Mouse (Mus musculus): ENCODE measurements around the gene Kdelr1.
"Not testable (repeated sequence)": the region's sequence is repeated elsewhere in the genome, so short reads cannot be mapped to it uniquely, and the experiment has no call there.

Gene Kdelr1

DNA sequence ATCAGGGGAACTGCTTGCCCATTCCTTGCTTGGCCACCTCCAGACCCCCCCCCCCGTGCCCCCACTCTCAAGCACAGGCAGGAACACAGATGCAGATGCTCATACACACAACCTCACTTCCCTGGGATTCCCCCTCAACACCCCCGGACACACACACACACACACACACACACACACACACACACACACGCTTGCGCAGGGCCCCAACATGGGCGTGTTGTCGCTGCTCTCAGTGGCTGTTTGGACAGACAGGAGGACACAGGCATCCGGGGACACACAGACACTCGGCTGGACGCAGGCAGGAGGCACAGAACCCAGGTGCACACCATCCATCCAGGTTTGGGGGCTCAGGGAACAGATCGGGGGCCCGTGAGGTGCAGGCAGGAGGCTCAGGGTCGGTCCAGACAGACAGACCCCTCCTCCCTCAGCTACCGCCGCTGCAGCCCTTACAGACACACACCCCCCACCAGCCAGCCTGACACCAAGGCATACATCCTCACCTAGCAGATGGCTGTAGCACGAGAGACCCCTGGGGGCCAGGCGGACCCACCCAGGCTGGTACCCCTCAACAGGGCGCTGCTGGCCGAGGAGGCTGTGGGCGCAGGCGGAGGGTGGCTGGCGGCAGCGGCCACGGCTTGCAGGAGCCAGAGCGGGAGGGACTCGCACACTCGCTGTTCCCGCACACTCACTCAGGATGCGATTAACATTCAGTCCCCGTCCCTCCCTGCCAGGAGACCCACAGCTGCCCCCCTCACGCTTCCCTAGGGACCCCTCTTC, 2.1 kb upstream of the Kdelr1 start:
- DNase-seq (ENCODE audit: low spot score in 2 of 2), result no peak

DNA sequence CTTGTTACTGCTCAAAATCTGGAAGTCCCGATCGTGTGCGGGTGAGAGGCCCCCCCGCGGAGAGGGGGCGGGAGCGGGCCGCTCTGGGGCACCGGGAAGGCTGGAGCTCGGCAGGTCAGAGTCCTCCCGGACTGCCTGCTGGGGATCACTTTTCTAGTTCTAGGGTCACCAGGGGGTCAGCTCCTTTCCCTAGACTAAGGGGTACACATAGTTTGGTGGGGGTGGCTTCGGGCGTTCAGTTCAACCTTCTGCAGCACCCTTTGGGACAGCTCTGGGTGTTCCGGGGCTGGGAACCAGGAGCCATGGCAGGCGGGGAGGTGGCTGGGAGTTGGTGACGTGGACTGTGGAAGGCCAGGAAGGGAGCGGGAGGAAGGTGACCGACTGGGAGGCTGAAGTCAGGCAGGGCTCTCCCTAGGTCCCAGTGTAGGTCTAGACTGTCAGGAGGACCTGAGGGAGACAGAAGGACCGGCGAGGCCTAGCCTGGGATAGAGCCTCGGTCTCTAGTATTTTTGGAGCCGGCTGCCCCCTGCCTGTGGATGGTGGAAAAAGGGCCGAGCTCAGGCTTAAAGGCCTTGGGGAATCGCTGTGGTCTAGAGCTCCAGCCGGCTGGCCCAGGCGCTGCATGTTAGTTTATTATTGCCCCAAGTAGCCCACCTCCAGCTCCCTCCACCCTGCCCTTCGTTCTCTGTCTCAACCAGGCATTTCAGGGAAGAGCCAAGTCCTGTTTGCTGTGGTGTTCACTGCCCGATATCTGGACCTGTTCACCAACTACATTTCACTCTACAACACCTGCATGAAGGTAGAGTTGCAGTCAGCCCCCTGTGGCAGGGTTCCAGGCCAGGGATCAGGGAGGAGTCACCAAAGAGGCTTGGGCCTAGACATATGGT, 732 bp downstream of the Kdelr1 start:
- DNase-seq (ENCODE audit: low spot score in 2 of 2), result peak; percentile 65 to 86

- DNase-seq (ENCODE audit: low spot score in 2 of 2), result no peak
These were observed 4.3 kb downstream of the Kdelr1 start for GRCm38 (mm10) chr7:45876895-45877294.

GRCm38 (mm10) chr7:45878278-45878677, 5.7 kb downstream of the Kdelr1 start, which contains the start of gene Grin2d:
Gene Grin2d (minus strand): TSS chr7:45878378.
- DNase-seq (ENCODE audit: low spot score in 2 of 2), result not testable (repeated sequence)

DNA sequence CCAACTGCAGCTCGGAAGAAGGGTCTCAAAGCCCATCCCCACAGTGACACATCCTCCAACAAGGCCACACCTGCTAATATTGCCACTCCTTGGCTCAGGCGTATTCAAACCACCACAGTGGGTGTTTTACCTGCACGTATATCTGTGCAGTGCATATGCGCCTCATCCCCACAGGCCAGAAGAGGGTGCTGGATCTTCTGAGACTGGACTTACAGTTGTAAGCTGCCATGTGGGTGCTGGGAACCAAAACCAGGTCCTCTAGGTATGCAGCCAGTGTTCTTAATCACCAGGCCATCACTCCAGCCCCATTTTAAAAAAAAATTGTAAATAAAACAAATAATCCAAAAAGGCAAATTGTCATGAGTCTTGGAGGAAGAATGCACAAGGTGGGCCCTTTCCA, 8.0 kb downstream of the Kdelr1 start:
- DNase-seq (ENCODE audit: low spot score in 2 of 2), result no peak

DNA sequence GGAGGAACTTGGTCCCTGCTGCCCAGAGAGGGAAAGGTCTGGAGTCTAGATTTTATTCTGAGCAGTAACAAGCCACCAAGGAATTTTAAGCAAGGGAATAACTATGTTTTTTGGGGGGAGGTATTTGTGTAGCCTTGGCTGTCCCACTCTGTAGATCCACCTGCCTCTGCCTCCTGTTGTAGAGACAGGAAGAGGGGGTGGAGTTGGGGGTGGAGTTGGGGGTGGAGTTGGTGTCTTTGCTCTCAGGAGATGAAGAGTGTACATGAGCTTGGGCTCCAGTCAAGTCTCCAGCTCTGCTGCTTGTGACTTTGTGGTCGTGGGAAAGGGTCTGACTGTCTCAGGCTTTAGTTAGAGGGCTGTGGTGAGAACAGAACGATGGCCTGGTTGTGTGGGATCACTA, 8.4 kb downstream of the Kdelr1 start:
- DNase-seq (ENCODE audit: low spot score in 2 of 2), result no peak

DNA sequence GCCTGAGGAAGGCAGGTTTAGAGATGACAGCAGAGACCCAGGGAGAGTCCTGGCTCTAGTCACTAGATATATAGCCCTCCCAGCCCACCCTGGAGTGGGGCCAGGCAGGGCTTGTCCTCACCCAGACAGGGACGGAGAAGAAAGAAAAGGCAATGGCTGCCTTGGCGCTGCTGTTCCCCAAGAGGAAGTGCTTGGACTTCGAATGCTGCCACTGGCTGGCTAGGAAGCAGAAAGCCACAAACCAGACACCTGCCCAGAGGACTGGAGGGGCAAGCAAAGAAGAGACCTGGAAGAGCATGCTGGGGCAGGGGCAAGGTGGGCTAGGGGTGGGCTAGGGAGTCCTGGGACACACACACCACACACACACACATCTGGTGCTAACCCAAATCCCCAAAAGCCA, 14.7 kb downstream of the Kdelr1 start:
- DNase-seq (ENCODE audit: low spot score in 2 of 2), result no peak

- DNase-seq (ENCODE audit: low spot score in 2 of 2), result no peak
These were observed 20.1 kb downstream of the Kdelr1 start for GRCm38 (mm10) chr7:45892651-45893050.

- no peak for DNase-seq (ENCODE audit: low spot score in 2 of 2)
These were observed 23.5 kb downstream of the Kdelr1 start for GRCm38 (mm10) chr7:45895931-45896516.

- DNase-seq (ENCODE audit: low spot score in 2 of 2), result peak; percentile 97
These were observed 24.1 kb downstream of the Kdelr1 start, which contains the start of the genes Syngr4 and Tmem143 for GRCm38 (mm10) chr7:45896517-45897257. Gene Syngr4 (minus strand): TSS chr7:45896714. Gene Tmem143 (plus strand): TSS chr7:45896941.

GRCm38 (mm10) chr7:45897258-45897757, 24.7 kb downstream of the Kdelr1 start:
- DNase-seq (ENCODE audit: low spot score in 2 of 2), result peak; percentile 60 to 83

GRCm38 (mm10) chr7:45898125-45898524, 25.6 kb downstream of the Kdelr1 start:
- DNase-seq (ENCODE audit: low spot score in 2 of 2), result not testable (repeated sequence)

- DNase-seq (ENCODE audit: low spot score in 2 of 2), result peak in 1 of 2 experiments; percentile 61
These were observed 29.0 kb downstream of the Kdelr1 start for GRCm38 (mm10) chr7:45901562-45901961.

DNA sequence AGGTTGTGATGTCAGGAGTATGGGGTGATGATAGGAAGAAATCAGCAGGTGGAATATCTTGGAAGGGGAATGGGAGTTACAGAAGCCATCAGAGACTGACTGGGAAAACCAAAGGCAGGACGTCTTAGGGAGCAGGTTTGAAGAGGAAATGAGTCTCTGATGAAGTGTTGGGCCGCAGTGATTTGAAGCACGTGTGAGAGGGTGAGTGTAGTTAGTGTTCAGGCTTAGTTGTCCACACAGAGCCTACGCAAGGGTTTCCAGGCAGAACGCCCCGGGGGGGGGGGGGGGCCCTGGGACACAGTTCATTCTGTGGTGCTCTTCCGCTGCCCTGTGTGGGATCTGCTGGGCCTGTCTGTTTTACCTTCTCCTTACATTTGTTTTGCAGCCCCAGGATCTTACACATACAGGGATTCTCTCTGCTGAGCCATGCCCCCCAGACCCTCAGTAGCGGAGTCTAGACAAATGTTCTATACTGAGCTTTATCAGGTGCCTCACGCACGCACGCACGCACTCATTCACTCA, 30.0 kb downstream of the Kdelr1 start:
- no peak for DNase-seq (ENCODE audit: low spot score in 2 of 2)

DNA sequence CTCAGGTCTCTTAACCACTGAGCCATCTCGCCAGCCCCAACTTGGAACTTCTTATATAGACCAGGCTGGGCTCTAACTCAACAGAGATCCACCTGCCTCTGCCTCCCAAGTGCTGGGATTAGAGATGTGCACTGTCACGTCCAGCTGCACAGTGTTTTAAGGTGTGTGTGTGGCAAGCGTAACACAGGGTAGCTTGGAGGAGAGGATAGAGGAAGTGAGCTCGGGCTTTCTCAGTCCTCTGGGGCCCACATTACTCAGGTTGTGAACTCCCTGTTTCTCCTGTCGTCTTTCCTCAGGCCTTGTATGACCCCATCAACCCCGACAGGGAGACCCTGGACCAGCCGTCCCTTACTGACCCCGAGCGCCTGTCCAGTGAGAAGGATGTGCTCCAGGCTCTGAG, 34.0 kb downstream of the Kdelr1 start:
- DNase-seq (ENCODE audit: low spot score in 2 of 2), result no peak

DNA sequence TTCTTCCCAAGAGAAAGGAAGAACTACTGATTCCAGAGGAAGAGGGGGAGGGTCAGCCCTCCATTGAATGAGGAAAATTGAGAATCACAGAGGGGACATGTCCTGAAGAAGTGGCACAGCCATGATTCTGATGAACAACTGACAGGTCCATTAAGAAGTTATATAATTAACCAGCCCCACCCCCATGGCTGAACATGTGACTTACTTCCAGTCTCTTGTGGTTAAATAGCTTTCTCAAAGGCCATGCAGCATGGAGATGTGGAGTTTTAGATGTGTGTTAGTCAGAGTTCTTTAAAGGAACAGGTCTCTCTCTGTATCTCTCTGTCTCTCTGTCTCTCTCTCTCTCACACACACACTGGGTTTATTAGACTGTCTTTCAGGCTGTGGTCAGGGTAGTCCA, 35.8 kb downstream of the Kdelr1 start:
- DNase-seq (ENCODE audit: low spot score in 2 of 2), result no peak

- DNase-seq (ENCODE audit: low spot score in 2 of 2), result no peak
These were observed 36.6 kb downstream of the Kdelr1 start for GRCm38 (mm10) chr7:45909145-45909544.

- no peak for DNase-seq (ENCODE audit: low spot score in 2 of 2)
These were observed 41.5 kb downstream of the Kdelr1 start for GRCm38 (mm10) chr7:45914067-45914466.

DNA sequence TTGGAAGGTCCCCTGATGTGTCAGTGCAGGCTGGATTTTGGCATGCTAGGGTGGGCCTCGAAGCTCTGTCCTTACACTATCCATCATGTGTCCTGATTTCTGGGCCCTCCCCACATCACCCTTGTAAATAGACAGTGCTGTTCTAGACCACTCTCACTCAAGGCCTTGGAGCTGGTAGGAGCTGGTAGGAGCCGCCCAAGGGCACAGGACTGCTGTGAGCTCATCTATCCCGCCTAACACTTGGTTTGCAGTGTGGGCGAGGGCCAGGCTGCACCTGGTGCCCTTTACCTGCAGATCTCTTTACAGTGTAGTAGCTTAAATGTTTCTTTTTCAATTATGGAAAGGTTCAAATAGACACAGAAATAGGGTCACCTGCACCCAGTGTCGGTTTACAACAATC, 42.4 kb downstream of the Kdelr1 start:
- no peak for DNase-seq (ENCODE audit: low spot score in 2 of 2)

GRCm38 (mm10) chr7:45916056-45917003, 43.8 kb downstream of the Kdelr1 start:
- DNase-seq (ENCODE audit: low spot score in 2 of 2), result peak; percentile 82 to 86
